Mouse (Mus musculus) bone marrow macrophage, adult 2 months (primary cell): Measurements from ENCODE around the gene Myo1a.

Experiments
- CTCF ChIP-seq: IDR thresholded peaks from 2 replicates; pipeline ENCODE4 v1.5.1; 2012; ENCODE audit warnings: low read depth, mild to moderate bottlenecking, low read length, moderate library complexity
- POLR2A ChIP-seq: IDR thresholded peaks from 2 replicates; pipeline ENCODE4 v1.6.1; 2012; ENCODE audit warnings: mild to moderate bottlenecking, low read depth, low read length, borderline replicate concordance

DNA sequence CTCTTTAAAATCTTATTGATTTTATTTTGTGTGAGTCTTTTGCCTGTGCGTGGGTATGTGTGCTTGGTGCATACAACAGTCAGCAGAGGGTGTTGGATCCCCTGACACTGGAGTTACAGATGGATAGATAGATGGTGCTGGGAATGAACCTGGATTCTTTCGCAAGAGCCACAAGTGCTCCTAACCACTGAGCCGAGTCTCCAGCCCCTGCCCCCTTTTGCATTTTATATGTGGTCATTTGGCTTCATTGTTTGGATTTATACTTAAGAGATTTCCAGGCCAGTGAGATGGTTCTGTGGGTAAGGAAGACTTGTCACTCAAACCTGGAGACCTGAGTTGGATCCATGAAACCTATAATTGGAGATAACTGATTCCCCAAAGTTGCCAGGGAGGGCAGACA is 25.1 kb upstream of the Myo1a start:
- TF ChIP-seq CTCF (no peak), POLR2A (no peak)
